Mouse (Mus musculus) midbrain, embryonic 10.5 days (tissue): ENCODE measurements around the gene Ankrd34a. TPM values are rescaled to one million over a fixed set of nuclear protein-coding genes. Genes with fewer than 3 reads are reported as not detected.
"Not testable (repeated sequence)": the region's sequence is repeated elsewhere in the genome, so short reads cannot be mapped to it uniquely, and the experiment has no call there.

Experiments used
- DNase-seq: peaks from one replicate; pipeline ENCODE4 v3.0.0-alpha.2; 2017; ENCODE audit warnings: low spot score
- H3K27ac ChIP-seq: fragments of 300-500 bp; sonication (generic); replicated peaks from 2 replicates; pipeline ENCODE4 v1.5.1; 2016; ENCODE audit warnings: mild to moderate bottlenecking
- H3K27me3 ChIP-seq: fragments of 300-500 bp; sonication (generic); 2 replicates; pipeline ENCODE4 v1.6.1; 2016; ENCODE audit warnings: low read depth, mild to moderate bottlenecking; ENCODE audit not compliant: poor library complexity, severe bottlenecking
- H3K36me3 ChIP-seq: fragments of 300-500 bp; sonication (generic); 2 replicates; pipeline ENCODE4 v1.6.1; 2016; ENCODE audit warnings: mild to moderate bottlenecking, moderate library complexity
- H3K4me1 ChIP-seq: fragments of 300-500 bp; sonication (generic); 2 replicates; pipeline ENCODE4 v1.6.1; 2016
- H3K4me3 ChIP-seq: fragments of 300-500 bp; sonication (generic); 2 replicates; pipeline ENCODE4 v1.5.1; 2016; ENCODE audit warnings: mild to moderate bottlenecking, moderate library complexity
- H3K9me3 ChIP-seq: fragments of 300-500 bp; sonication (generic); replicated peaks from 2 replicates; pipeline ENCODE4 v1.6.1; 2016; ENCODE audit warnings: mild to moderate bottlenecking
- WGBS: fragments of 180-500 bp; shearing (Covaris S2); methylation state at CpG from one replicate; pipeline ENCODE4 v1.1.7; 2016; 5-methylcytosine and 5-hydroxymethylcytosine counted together
- polyA plus RNA-seq: library from polyadenylated mRNA; unstranded; fragments of >200 nt; fragmentation: Nextera tagmentation; extraction: Ambion mirVana; gene quantifications from 2 replicates; pipeline ENCODE4 v1.2.1, GENCODE M21; 2016

Gene Ankrd34a
- polyA plus RNA-seq, 1 experiment from 2014 or later, result 1.0 TPM

DNA sequence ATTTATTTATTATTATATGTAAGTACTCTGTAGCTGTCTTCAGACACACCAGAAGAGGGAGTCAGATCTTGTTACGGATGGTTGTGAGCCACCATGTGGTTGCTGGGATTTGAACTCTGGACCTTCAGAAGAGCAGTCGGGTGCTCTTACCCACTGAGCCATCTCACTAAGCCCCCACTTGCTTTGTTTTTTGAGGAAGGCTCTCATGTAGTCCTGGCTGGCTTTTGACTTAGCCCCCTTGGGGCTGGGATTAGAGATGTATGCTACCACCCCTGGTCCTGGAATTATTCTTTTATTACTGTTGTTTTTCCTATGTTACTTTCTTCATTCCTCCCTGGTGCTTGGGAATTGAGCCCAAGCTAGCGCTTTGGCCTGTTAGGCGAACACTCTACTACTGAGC, 9.6 kb downstream of the Ankrd34a start:
- peaks cover 49% of the 10 kb centered on the region for H3K36me3 ChIP-seq

DNA sequence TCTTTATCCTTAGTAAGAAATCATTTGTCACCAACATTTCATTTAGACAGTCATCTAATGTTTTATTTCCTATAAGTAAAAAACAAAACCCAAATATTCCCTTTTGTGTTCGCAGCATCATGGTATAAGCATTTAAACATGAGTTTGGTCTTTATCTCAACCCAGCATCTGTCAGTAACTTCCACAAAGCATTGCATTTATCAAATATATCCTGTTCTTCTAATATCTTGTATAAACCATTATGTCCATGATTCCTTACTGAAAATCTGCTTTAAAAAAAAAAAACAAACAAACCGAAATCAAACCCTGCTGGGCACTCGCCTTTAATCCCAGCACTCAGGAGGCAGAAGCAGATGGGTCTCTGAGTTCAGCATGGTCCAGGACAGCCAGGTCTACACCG, 10.2 kb downstream of the Ankrd34a start:
- Histone ChIP-seq H3K27me3 (no peaks in the 10 kb centered on the region), H3K36me3 (peaks cover 53% of the 10 kb centered on the region)
- WGBS, result 91% methylated on average over 4 of the region's 4 CpGs

More for the DNA sequence above, 9.6 kb downstream of the Ankrd34a start:
- DNase-seq, H3K9me3 ChIP-seq, H3K4me3 ChIP-seq, H3K27me3 ChIP-seq, H3K27ac ChIP-seq: not testable (repeated sequence)
- peaks cover 51% of the 10 kb centered on the region for H3K4me1 ChIP-seq
- WGBS, result 86% methylated on average over 4 of the region's 4 CpGs

DNA sequence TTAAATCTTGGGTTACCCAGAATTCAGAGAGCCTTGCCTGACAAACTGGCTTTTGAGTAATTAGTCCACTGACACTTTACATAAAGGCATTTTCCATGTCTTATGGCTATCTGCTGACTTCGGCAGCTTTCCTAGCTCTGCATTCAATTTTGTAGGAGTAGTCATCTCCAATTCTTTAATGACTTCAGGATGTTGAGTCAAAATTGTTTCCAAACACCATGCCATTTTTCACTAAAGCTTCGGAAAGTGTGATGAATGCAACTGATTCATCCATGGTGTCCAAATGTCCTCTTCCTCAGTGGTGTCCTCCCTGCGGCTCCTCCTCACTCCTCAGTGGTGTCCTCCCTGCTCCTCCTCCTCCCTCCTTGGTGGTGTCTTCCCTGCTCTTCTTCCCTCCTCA, 21.5 kb downstream of the Ankrd34a start:
- no peaks in the 10 kb centered on the region for H3K27me3 ChIP-seq
- H3K4me3 ChIP-seq, result no peak overlapping the region
- 95% methylated on average over 3 of the region's 3 CpGs for WGBS
- DNase-seq, result no peak
- no peaks in the 10 kb centered on the region for H3K4me1 ChIP-seq
- H3K27ac ChIP-seq, result no peak overlapping the region
- no peaks in the 10 kb centered on the region for H3K9me3 ChIP-seq
- peaks cover 86% of the 10 kb centered on the region for H3K36me3 ChIP-seq

More for the DNA sequence above, 10.2 kb downstream of the Ankrd34a start:
- no peak for DNase-seq
- peaks cover 45% of the 10 kb centered on the region for H3K4me1 ChIP-seq
- H3K27ac ChIP-seq, result no peak overlapping the region
- H3K4me3 ChIP-seq, result no peak overlapping the region
- H3K9me3 ChIP-seq, result no peaks in the 10 kb centered on the region

DNA sequence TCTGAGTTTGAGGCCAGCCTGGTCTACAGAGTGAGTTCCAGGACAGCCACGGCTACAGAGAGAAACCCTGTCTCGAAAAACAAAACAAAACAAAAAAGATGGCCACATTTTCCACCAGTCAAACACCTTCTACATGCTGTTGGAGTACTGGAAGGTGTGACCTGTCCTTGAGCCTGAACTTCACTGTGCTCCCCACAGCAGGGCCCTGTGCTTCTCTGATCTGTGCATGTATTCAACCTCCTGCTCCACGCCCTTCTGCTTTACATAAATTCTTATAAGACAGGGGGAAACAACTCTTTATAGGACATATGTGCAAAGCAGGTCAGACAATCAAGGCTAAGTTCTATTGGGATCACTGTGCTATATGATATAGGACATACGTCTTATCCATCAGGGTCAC, 26.8 kb downstream of the Ankrd34a start:
- H3K4me3 ChIP-seq, result no peak overlapping the region
- 92% methylated on average over 4 of the region's 4 CpGs for WGBS
- DNase-seq, result no peak
- no peaks in the 10 kb centered on the region for H3K4me1 ChIP-seq
- no peaks in the 10 kb centered on the region for H3K27me3 ChIP-seq
- H3K9me3 ChIP-seq, result no peaks in the 10 kb centered on the region
- no peak overlapping the region for H3K27ac ChIP-seq
- H3K36me3 ChIP-seq, result peaks cover 86% of the 10 kb centered on the region

DNA sequence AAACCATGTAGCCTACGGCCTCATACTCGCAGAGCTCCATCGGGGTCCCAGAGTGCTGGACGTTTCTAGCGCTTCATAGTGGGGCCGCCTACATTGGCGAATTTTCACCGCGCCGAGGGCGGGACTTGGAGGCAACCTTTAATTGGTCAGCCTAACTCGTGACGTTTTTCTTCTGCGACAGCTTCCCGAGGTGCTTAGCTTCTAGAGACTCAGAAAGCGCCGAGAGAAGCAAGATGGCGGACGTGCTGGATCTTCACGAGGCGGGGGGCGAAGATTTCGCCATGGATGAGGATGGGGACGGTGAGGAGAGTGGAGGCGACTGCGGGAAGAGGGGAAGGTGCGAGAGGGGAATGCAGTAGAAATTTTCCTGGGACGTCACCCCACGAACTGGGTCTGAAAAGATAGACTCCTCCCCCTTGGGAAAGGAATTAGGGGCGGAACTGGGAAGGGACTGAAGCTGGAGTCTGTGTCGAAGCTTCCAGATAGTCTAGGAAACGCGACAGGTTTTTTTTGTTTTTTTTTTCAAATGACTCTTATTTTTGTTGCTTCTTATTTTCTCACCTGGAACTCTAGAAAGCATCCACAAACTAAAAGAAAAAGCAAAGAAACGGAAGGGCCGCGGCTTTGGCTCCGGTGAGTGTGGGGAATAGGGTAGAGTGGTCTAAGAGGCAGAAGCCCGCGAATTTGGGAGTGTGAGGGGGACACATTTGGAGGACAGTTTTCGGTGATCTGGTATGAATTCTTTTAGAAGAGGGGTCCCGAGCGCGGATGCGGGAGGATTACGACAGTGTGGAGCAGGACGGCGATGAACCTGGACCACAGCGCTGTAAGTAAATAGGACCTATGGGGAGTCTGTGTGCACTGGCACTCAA, 33.5 kb downstream of the Ankrd34a start, which contains the start of gene Rbm8a:
Rbm8a (plus strand) TSS at position 205 of the 872 bp plus-strand sequence.
- H3K27me3 ChIP-seq, result no peaks in the 10 kb centered on the region
- peak within 1 kb of the TSS; percentile 78 for H3K4me3 ChIP-seq
- H3K27ac ChIP-seq, result peak within 1 kb of the TSS; percentile 94
- DNase-seq, result peak; percentile 96
- under 1% methylated on average over 48 of the region's 48 CpGs for WGBS
- H3K4me1 ChIP-seq, result peaks cover 27% of the 10 kb centered on the region
- H3K9me3 ChIP-seq, result no peaks in the 10 kb centered on the region
- H3K36me3 ChIP-seq, result peaks cover 60% of the 10 kb centered on the region

DNA sequence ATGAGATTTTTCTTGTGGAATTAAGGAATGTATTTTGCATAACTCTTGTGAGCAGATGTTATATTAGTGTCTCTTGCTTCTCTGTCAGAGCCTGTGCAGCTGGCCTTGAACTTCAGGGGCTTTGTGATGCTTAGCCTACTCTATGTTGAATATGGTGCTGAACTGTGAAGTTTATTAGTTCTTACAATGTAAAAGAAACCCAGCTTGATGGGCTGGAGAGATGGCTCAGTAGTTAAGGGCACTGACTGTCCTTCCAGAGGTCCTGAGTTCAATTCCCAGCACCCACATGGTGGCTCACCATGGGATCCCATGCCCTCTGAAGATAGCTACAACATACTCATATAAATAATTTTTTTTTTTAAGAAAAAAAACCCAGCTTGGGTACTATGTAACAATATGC, 35.6 kb downstream of the Ankrd34a start:
- H3K4me3 ChIP-seq, result no peak overlapping the region

DNA sequence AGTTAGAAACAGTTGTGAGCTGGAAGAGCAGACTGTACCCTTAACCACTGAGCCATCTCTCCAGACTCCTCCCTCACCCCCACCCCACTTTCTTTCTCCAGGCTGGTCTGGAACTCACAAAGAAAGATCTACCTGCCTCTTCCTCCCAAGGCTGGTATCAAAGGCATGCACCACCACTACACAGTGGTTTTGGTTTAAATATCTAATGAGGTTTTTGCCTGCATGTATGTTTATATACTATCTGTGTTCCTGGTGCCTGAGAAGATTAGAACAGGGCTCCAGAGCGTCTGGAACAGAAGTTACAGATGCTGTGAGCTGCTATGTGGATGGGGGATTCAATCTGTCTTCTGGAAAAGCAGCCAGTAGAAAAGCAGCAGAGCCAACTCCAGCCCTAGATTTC, 37.6 kb downstream of the Ankrd34a start:
- DNase-seq, result no peak
- H3K9me3 ChIP-seq, result no peaks in the 10 kb centered on the region
- 75% methylated on average over 1 of the region's 1 CpGs for WGBS
- H3K36me3 ChIP-seq, result peaks cover 51% of the 10 kb centered on the region
- no peaks in the 10 kb centered on the region for H3K27me3 ChIP-seq
- H3K27ac ChIP-seq, result no peak overlapping the region
- no peak overlapping the region for H3K4me3 ChIP-seq
- peaks cover 48% of the 10 kb centered on the region for H3K4me1 ChIP-seq

More for the DNA sequence above, 35.6 kb downstream of the Ankrd34a start:
- Histone ChIP-seq H3K9me3 (no peaks in the 10 kb centered on the region), H3K27me3 (no peaks in the 10 kb centered on the region), H3K36me3 (peaks cover 44% of the 10 kb centered on the region), H3K27ac (no peak overlapping the region), H3K4me1 (peaks cover 48% of the 10 kb centered on the region)
- no peak for DNase-seq

DNA sequence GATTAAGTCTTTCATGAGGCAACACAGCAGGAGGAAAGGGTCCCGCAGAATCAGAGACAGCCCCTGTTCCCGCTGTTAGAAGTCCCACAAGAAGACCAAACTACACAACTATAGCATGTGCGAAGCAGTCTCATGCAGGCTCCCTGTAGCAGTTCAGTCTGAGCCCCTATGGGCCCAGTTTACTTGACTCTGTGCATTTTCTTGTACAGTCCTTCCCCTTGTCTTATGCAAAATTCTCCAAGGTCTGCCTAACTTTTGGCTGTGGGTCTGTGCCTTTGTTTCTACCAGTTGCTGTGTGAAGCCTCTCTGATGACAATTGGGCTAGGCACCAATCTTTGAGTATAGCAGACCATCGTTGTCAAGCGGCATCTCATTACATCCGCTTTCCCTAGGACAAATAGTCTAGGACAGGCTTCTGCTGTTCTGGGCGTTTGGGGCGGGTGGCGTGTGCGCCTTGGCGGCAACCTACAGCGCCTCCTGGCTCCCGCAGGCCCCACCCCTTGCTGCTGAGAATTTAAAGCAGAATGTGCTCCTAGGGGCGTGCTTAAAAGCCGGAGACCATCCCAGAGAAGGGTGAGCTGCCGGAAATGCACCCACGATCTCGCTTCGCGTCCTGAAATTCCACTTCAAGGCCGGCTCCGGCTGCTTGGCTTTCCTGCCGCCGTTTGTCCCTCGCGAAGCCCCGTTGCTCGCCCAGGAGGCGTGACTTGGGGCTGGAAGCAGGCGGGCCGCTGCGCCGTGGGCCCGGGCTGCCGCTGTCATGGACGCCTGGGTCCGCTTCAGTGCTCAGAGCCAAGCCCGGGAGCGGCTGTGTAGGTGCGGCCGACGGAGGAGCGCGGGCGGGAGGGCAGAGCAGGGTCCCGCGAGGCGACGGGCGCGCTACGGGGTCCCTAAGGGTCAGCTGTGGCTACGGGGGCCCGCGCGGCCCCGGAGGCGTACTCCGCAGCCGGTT, 38.8 kb downstream of the Ankrd34a start, which contains the start of the genes Pex11b and Gm42957:
Pex11b (plus strand) TSS at position 449 of the 952 bp plus-strand sequence.
Gm42957 (plus strand) TSS at position 547 of the 952 bp plus-strand sequence.
- peak; percentile 82 for DNase-seq
- peak within 1 kb of the TSS; percentile 93 for H3K27ac ChIP-seq
- WGBS, result 1% methylated on average over 60 of the region's 60 CpGs
- peaks cover 63% of the 10 kb centered on the region for H3K36me3 ChIP-seq
- H3K4me1 ChIP-seq, result peaks cover 44% of the 10 kb centered on the region
- H3K9me3 ChIP-seq, result no peaks in the 10 kb centered on the region
- H3K4me3 ChIP-seq, result peak within 1 kb of the TSS; percentile 95
- no peaks in the 10 kb centered on the region for H3K27me3 ChIP-seq

DNA sequence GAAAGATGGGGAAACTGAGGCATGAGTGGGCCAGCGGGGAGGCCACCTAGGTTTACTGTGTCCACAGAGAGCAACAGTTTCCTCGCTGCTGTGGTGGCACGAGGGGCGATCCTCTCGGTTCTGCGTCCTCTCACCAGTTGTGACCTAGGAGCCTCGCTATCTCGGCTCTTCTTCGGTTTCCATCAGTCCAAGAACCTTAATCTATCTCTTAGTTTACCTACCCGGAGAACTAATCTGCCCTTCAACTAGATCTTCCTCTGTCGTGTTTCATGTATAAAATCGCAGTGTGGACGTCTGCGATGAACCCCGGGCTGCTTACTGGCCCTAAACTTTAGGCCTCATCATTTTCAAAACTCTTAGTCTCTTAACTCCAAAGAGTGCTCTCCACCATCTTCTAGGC, 39.5 kb downstream of the Ankrd34a start:
- peak overlapping the region; percentile 93 for H3K27ac ChIP-seq
- H3K27me3 ChIP-seq, result no peaks in the 10 kb centered on the region
- DNase-seq, result no peak
- peaks cover 37% of the 10 kb centered on the region for H3K4me1 ChIP-seq
- no peaks in the 10 kb centered on the region for H3K9me3 ChIP-seq
- H3K36me3 ChIP-seq, result peaks cover 63% of the 10 kb centered on the region
- WGBS, result 13% methylated on average over 15 of the region's 15 CpGs
- peak overlapping the region; percentile 95 for H3K4me3 ChIP-seq

DNA sequence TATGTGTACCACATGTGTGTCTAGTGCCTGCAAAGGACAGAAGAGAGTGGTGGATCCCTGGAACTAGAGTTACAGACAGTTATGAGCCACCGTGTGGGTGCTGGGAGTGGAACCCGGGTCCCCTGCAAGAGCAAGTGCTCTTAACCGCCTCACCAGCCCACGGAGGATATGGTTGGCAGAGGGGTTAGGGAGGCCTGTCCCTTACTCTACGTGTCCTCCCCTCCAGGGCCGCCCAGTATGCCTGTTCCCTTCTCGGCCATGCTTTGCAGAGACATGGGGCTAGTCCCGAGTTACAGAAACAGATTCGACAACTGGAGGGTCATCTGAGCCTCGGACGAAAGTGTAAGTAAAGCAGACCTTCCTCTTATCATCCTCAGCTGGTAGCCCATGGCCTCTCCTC, 40.0 kb downstream of the Ankrd34a start:
- no peak for DNase-seq
- peak overlapping the region; percentile 95 for H3K4me3 ChIP-seq
- H3K27ac ChIP-seq, result no peak overlapping the region
- no peaks in the 10 kb centered on the region for H3K9me3 ChIP-seq
- no peaks in the 10 kb centered on the region for H3K27me3 ChIP-seq
- peaks cover 63% of the 10 kb centered on the region for H3K36me3 ChIP-seq
- H3K4me1 ChIP-seq, result peaks cover 32% of the 10 kb centered on the region
- WGBS, result 68% methylated on average over 11 of the region's 11 CpGs

DNA sequence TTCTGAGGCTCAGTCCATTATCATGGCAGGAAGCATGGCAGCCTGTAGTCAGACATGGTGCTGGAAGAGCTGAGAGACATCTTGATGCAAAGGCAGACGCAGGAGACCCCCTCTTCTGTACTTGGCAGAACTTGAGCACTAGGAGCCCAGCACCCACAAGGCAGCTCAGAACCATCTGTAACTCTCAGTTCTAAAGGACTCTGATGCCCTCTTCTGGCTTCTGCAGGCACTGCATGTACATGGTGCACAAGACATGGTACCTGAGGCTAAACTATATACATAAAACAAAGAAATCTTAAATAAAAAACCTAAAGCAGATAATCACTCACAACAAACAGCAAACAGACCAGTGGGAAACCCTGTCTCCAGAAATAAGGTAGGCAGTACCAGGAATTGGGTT, 42.8 kb downstream of the Ankrd34a start:
- H3K4me3 ChIP-seq, result no peak overlapping the region
- no peaks in the 10 kb centered on the region for H3K9me3 ChIP-seq
- H3K27me3 ChIP-seq, result no peaks in the 10 kb centered on the region
- WGBS, result 77% methylated on average over 1 of the region's 1 CpGs
- H3K27ac ChIP-seq, result no peak overlapping the region
- DNase-seq, result peak; percentile 54
- H3K4me1 ChIP-seq, result peaks cover 31% of the 10 kb centered on the region
- peaks cover 57% of the 10 kb centered on the region for H3K36me3 ChIP-seq

DNA sequence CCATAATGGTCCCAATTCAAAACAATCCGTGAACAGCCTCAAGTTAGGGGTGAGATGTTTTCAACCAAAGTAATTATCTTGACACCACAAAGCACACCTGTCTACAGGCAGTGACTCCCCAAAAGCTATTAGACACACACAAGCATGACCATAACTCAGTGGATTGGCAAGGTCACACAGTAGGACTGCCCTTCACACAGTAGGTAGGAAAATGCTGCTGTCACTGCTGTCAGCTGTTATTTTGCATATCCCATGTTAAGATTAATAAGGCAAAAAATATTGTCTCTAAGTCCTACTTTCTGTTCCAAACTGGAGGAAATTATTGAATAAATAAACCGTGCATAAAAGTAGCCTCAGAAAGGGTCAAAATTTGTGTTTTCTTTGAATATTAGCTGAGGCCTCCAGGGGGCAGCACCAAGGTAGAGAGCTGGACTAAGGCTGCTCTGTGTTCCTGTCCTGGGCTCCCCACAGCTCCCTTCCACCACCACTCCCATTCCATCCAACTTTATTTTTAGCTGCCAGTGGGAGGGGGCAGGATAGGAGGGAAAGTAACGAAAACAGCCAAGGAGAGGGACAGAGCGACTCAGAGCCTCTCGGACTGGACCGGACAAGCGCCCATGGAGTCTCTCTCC, 48.7 kb downstream of the Ankrd34a start, which contains the start of gene Itga10:
Itga10 (plus strand) TSS at position 567 of the 632 bp plus-strand sequence.
- H3K9me3 ChIP-seq, result no peaks in the 10 kb centered on the region
- H3K36me3 ChIP-seq, result peaks cover 38% of the 10 kb centered on the region
- H3K4me1 ChIP-seq, result no peaks in the 10 kb centered on the region
- DNase-seq, result peak; percentile 19
- no peak within 1 kb of the TSS for H3K4me3 ChIP-seq
- H3K27ac ChIP-seq, result no peak within 1 kb of the TSS
- 72% methylated on average over 7 of the region's 7 CpGs for WGBS
- H3K27me3 ChIP-seq, result no peaks in the 10 kb centered on the region
